Mouse (Mus musculus): ENCODE data around the gene Spop.
A peak's percentile ranks its signal among the peaks of the same experiment; 100 is the strongest.
"Not testable (repeated sequence)": the region's sequence is repeated elsewhere in the genome, so short reads cannot be mapped to it uniquely, and the experiment has no call there.

Spop gene

GRCm38 (mm10) chr11:95391201-95391600, 22.7 kb upstream of the Spop start:
- DNase-seq (ENCODE audit: low spot score): no peak

GRCm38 (mm10) chr11:95391743-95392142, 22.1 kb upstream of the Spop start:
- peak; percentile 70 for DNase-seq (ENCODE audit: low spot score)

- DNase-seq (ENCODE audit: low spot score): peak; percentile 72
These were observed 21.6 kb upstream of the Spop start for GRCm38 (mm10) chr11:95392223-95392667.

GRCm38 (mm10) chr11:95392708-95393499, 21.0 kb upstream of the Spop start:
- DNase-seq (ENCODE audit: low spot score): no peak

GRCm38 (mm10) chr11:95393500-95393816, 20.4 kb upstream of the Spop start:
- no peak for DNase-seq (ENCODE audit: low spot score)

GRCm38 (mm10) chr11:95394112-95394511, 19.8 kb upstream of the Spop start:
- DNase-seq (ENCODE audit: low spot score): no peak

- DNase-seq (ENCODE audit: low spot score): no peak
These were observed 17.3 kb upstream of the Spop start for GRCm38 (mm10) chr11:95396548-95396947.

- peak; percentile 81 for DNase-seq (ENCODE audit: low spot score)
These were observed 15.7 kb upstream of the Spop start for GRCm38 (mm10) chr11:95397843-95398835.

GRCm38 (mm10) chr11:95399520-95400020, 14.3 kb upstream of the Spop start:
- no peak for DNase-seq (ENCODE audit: low spot score)

- DNase-seq (ENCODE audit: low spot score): no peak
These were observed 12.3 kb upstream of the Spop start for GRCm38 (mm10) chr11:95401568-95401967.

GRCm38 (mm10) chr11:95402196-95402595, 11.7 kb upstream of the Spop start:
- no peak for DNase-seq (ENCODE audit: low spot score)

- no peak for DNase-seq (ENCODE audit: low spot score)
These were observed 11.2 kb upstream of the Spop start for GRCm38 (mm10) chr11:95402658-95403101.

GRCm38 (mm10) chr11:95403382-95404340, 10.2 kb upstream of the Spop start:
- no peak for DNase-seq (ENCODE audit: low spot score)

- no peak for DNase-seq (ENCODE audit: low spot score)
These were observed 8.1 kb upstream of the Spop start for GRCm38 (mm10) chr11:95405771-95406170.

- not testable (repeated sequence) for DNase-seq (ENCODE audit: low spot score)
These were observed 7.5 kb upstream of the Spop start for GRCm38 (mm10) chr11:95406398-95406797.

- no peak for DNase-seq (ENCODE audit: low spot score)
These were observed 4.3 kb upstream of the Spop start for GRCm38 (mm10) chr11:95409450-95410112.

- no peak for DNase-seq (ENCODE audit: low spot score)
These were observed 2.3 kb upstream of the Spop start for GRCm38 (mm10) chr11:95411453-95412013.

GRCm38 (mm10) chr11:95412615-95413014, 1.3 kb upstream of the Spop start:
- DNase-seq (ENCODE audit: low spot score): no peak

- peak; percentile 96 for DNase-seq (ENCODE audit: low spot score)
These were observed 769 bp downstream of the Spop start for GRCm38 (mm10) chr11:95414536-95415161.

GRCm38 (mm10) chr11:95415931-95416330, 2.1 kb downstream of the Spop start:
- no peak for DNase-seq (ENCODE audit: low spot score)
